Mouse (Mus musculus) hindbrain, embryonic 12.5 days (tissue): ENCODE measurements around the gene Dhrs11. TPM values are rescaled to one million over a fixed set of nuclear protein-coding genes. Genes with fewer than 3 reads are reported as not detected.
A peak's percentile ranks its signal among the peaks of the same experiment; 100 is the strongest.
"Not testable (repeated sequence)": the region's sequence is repeated elsewhere in the genome, so short reads cannot be mapped to it uniquely, and the experiment has no call there.

ENCODE experiments used
- ATAC-seq: fragments of 200-750 bp; cut with Nextera tagmentation; 2 replicates; pipeline ENCODE4 v1.8.0; 2017; ENCODE audit warnings: moderate TSS enrichment; ENCODE audit not compliant: low FRiP score
- H3K27ac ChIP-seq: fragments of 300-500 bp; sonication (generic); 2 replicates; pipeline ENCODE4 v1.5.1; 2016; ENCODE audit warnings: mild to moderate bottlenecking
- H3K27me3 ChIP-seq: fragments of 300-500 bp; sonication (generic); 2 replicates; pipeline ENCODE4 v1.6.1; 2016; ENCODE audit warnings: mild to moderate bottlenecking
- H3K36me3 ChIP-seq: fragments of 300-500 bp; sonication (generic); 2 replicates; pipeline ENCODE4 v1.6.1; 2016; ENCODE audit warnings: mild to moderate bottlenecking
- H3K4me1 ChIP-seq: fragments of 300-500 bp; sonication (generic); 2 replicates; pipeline ENCODE4 v1.6.1; 2016
- H3K4me2 ChIP-seq: fragments of 300-500 bp; sonication (generic); replicated peaks from 2 replicates; pipeline ENCODE4 v1.6.1; 2016; ENCODE audit warnings: mild to moderate bottlenecking
- H3K4me3 ChIP-seq: fragments of 300-500 bp; sonication (generic); 2 replicates; pipeline ENCODE4 v1.5.1; 2016; ENCODE audit warnings: mild to moderate bottlenecking
- H3K9ac ChIP-seq: fragments of 300-500 bp; sonication (generic); 2 replicates; pipeline ENCODE4 v1.6.1; 2016; ENCODE audit warnings: mild to moderate bottlenecking, moderate library complexity
- H3K9me3 ChIP-seq: fragments of 300-500 bp; sonication (generic); replicated peaks from 2 replicates; pipeline ENCODE4 v1.6.1; 2016; ENCODE audit warnings: mild to moderate bottlenecking
- WGBS: fragments of 180-500 bp; shearing (Covaris S2); methylation state at CpG from one replicate; pipeline ENCODE4 v1.1.7; 2016; 5-methylcytosine and 5-hydroxymethylcytosine counted together
- polyA plus RNA-seq: library from polyadenylated mRNA; unstranded; fragments of >200 nt; fragmentation: Nextera tagmentation; extraction: Ambion mirVana; gene quantifications from 2 replicates; pipeline ENCODE4 v1.2.1, GENCODE M21; 2016

Gene Dhrs11
- polyA plus RNA-seq, 1 experiment from 2014 or later = 9.1 TPM

GRCm38 (mm10) chr11:84847475-84848090 is 18.8 kb upstream of the Dhrs11 start:
- Histone ChIP-seq H3K4me3 (no peak overlapping the region), H3K27ac (no peak overlapping the region), H3K4me1 (no peaks in the 10 kb centered on the region), H3K9me3 (no peaks in the 10 kb centered on the region), H3K27me3 (no peaks in the 10 kb centered on the region), H3K9ac (no peak overlapping the region), H3K36me3 (peaks cover 54% of the 10 kb centered on the region), H3K4me2 (no peak overlapping the region)
- ATAC-seq = no peak
- 89% methylated on average over 7 of the region's 7 CpGs for WGBS

DNA sequence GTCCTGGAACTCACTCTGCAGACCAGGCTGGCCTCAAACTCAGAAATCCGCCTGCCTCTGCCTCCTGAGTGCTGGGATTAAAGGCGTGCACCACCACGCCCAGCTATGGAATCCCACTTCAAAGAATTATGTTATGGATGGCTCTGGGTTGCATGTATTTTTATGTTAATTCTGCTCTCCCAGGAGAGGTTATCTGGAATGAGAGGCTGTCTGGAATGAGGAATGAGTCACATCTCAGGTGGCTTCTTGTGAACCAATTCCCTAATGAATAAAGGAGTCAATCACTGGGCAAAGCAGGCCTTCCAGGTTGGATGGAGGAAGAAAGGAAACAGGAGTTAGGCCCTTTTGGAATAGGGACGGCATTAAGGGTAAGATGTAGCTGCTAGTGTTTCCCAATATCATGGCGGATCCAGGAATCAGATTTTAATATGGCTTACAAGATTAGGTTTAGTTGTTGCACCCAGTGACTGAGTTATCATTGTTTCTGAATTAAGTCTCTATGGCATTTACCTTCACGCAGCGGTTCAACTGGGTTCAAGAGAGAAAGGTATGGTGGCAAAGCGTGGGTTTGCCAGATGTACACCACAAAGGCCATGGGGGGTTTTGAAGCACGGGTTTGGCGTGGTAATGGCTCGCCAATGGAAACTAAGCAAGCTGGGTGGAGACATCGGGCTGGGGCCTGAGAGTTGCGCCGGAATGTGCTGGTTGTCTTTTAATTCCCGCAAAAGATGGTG is 18.1 kb upstream of the Dhrs11 start:
- H3K36me3 ChIP-seq = peaks cover 49% of the 10 kb centered on the region
- H3K27ac ChIP-seq = no peak overlapping the region
- ATAC-seq = no peak
- H3K4me2 ChIP-seq = no peak overlapping the region
- H3K9me3 ChIP-seq = no peaks in the 10 kb centered on the region
- H3K27me3 ChIP-seq = no peaks in the 10 kb centered on the region
- no peak overlapping the region for H3K4me3 ChIP-seq
- WGBS = 96% methylated on average over 15 of the region's 15 CpGs
- no peaks in the 10 kb centered on the region for H3K4me1 ChIP-seq
- H3K9ac ChIP-seq = no peak overlapping the region

- H3K9ac ChIP-seq = no peak overlapping the region
- no peaks in the 10 kb centered on the region for H3K4me1 ChIP-seq
- no peaks in the 10 kb centered on the region for H3K9me3 ChIP-seq
- WGBS = 89% methylated on average over 2 of the region's 2 CpGs
- no peaks in the 10 kb centered on the region for H3K27me3 ChIP-seq
- peaks cover 64% of the 10 kb centered on the region for H3K36me3 ChIP-seq
- H3K27ac ChIP-seq = no peak overlapping the region
- no peak overlapping the region for H3K4me2 ChIP-seq
- ATAC-seq = no peak
- no peak overlapping the region for H3K4me3 ChIP-seq
These were observed 10.5 kb upstream of the Dhrs11 start for GRCm38 (mm10) chr11:84839330-84839729.

DNA sequence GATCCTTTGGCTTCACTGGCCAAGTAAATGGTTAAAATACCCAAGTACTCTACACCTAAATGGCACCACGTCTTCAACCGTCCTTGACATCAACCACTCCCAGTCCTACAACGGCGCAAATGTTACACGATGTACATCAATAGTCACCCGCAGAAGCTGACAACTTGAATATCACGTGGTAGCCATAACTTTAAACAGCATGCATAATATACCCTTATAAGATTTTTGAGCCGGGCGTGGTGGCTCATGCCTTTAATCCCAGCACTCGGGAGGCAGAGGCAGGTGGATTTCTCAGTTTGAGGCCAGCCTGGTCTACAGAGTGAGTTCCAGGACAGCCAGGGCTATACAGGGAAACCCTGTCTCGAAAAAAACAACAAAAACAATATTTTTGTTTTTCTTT is 701 bp upstream of the Dhrs11 start:
- H3K27me3 ChIP-seq, ATAC-seq, H3K9ac ChIP-seq, H3K9me3 ChIP-seq: not testable (repeated sequence)
- Histone ChIP-seq H3K4me3 (peak overlapping the region; percentile 63), H3K4me1 (peaks cover 10% of the 10 kb centered on the region), H3K27ac (peak overlapping the region; percentile 12; the same call in 1 of the 2 replicates), H3K4me2 (peak overlapping the region; percentile 95), H3K36me3 (peaks cover 24% of the 10 kb centered on the region)
- 81% methylated on average over 11 of the region's 11 CpGs for WGBS

GRCm38 (mm10) chr11:84827901-84828503 is 792 bp downstream of the Dhrs11 start:
- peak overlapping the region; percentile 63 for H3K4me3 ChIP-seq
- H3K36me3 ChIP-seq = peaks cover 14% of the 10 kb centered on the region; the same call in 1 of the 2 replicates
- H3K27ac ChIP-seq = no peak overlapping the region
- no peak; the same call in 1 of the 2 replicates for ATAC-seq
- H3K27me3 ChIP-seq = no peaks in the 10 kb centered on the region
- peak overlapping the region; percentile 69 for H3K9ac ChIP-seq
- H3K4me1 ChIP-seq = peaks cover 10% of the 10 kb centered on the region
- peak overlapping the region; percentile 95 for H3K4me2 ChIP-seq
- 38% methylated on average over 3 of the region's 3 CpGs for WGBS
- H3K9me3 ChIP-seq = no peaks in the 10 kb centered on the region

DNA sequence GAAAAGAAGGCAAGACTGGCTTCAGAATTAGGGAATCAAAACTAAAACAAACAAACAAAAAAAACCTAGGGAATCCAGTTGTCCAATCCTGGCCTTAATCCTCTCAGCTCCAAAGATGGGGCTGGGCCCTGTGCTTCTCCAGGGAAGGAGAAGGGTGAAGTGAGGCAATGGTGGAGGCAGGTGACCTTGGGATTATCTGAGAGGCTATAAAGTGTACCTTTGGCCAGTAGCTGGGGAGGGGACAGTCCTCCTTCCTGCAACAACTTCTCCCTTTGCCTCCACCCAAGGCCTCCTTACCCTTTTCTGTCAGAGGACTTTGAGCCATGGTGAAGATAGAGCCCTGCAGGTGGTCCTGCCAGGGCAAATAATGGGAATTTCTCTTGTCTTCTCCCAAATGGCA is 1.3 kb downstream of the Dhrs11 start:
- Histone ChIP-seq H3K4me2 (no peak overlapping the region; the same call in 1 of the 2 replicates), H3K36me3 (peaks cover 9% of the 10 kb centered on the region; the same call in 1 of the 2 replicates), H3K9me3 (no peaks in the 10 kb centered on the region)

GRCm38 (mm10) chr11:84826185-84826584 is 2.6 kb downstream of the Dhrs11 start:
- H3K36me3 ChIP-seq = no peaks in the 10 kb centered on the region
- no peak overlapping the region for H3K9ac ChIP-seq
- 76% methylated on average over 3 of the region's 3 CpGs for WGBS
- H3K27me3 ChIP-seq = no peaks in the 10 kb centered on the region
- peaks cover 10% of the 10 kb centered on the region for H3K4me1 ChIP-seq
- H3K4me3 ChIP-seq = no peak overlapping the region
- no peaks in the 10 kb centered on the region for H3K9me3 ChIP-seq
- ATAC-seq = no peak
- no peak overlapping the region for H3K27ac ChIP-seq
- H3K4me2 ChIP-seq = no peak overlapping the region

More for the DNA sequence above, 1.3 kb downstream of the Dhrs11 start:
- ATAC-seq = no peak
- no peak overlapping the region for H3K4me3 ChIP-seq
- no peak overlapping the region for H3K9ac ChIP-seq
- no peaks in the 10 kb centered on the region for H3K27me3 ChIP-seq
- peaks cover 10% of the 10 kb centered on the region for H3K4me1 ChIP-seq
- no peak overlapping the region for H3K27ac ChIP-seq

DNA sequence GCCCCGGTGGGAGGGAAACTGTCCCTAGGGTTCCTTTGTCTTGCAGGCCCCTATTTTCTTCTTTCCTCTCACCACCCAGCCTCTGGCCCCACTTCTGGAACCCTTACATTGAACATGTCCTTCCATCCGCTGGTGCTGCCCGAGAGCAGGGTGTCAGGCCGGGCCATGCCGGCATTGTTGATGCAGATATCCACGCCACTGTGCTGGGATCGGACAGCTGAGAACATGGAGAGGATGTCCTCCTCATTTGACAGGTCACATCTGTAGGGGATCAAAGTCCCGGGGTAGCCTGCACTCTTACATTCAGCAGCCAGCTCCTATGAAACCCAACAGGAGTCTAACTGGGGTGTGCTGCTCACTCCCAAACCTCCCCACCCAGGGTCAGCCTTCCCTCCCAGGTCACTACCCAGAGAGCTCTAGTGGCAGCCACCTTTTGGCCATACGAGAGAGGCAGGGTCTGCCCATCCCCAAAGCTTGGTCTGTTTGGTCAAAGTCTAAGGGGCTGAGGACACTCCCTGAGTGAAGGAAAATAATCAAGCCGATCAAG is 3.5 kb downstream of the Dhrs11 start:
- H3K9ac ChIP-seq = no peak overlapping the region
- no peaks in the 10 kb centered on the region for H3K27me3 ChIP-seq
- H3K4me2 ChIP-seq = no peak overlapping the region
- H3K27ac ChIP-seq = no peak overlapping the region
- 91% methylated on average over 10 of the region's 10 CpGs for WGBS
- peaks cover 10% of the 10 kb centered on the region for H3K4me1 ChIP-seq
- H3K9me3 ChIP-seq = no peaks in the 10 kb centered on the region
- H3K36me3 ChIP-seq = no peaks in the 10 kb centered on the region
- H3K4me3 ChIP-seq = no peak overlapping the region
- ATAC-seq = no peak

- H3K4me1 ChIP-seq = peaks cover 5% of the 10 kb centered on the region; the same call in 1 of the 2 replicates
- H3K27me3 ChIP-seq = no peaks in the 10 kb centered on the region
- H3K36me3 ChIP-seq = no peaks in the 10 kb centered on the region
- no peak overlapping the region for H3K27ac ChIP-seq
- no peak overlapping the region for H3K4me3 ChIP-seq
- H3K9me3 ChIP-seq = no peaks in the 10 kb centered on the region
- H3K4me2 ChIP-seq = no peak overlapping the region
- H3K9ac ChIP-seq = no peak overlapping the region
- no peak for ATAC-seq
- 73% methylated on average over 10 of the region's 10 CpGs for WGBS
These were observed 5.3 kb downstream of the Dhrs11 start for GRCm38 (mm10) chr11:84823484-84823897.

DNA sequence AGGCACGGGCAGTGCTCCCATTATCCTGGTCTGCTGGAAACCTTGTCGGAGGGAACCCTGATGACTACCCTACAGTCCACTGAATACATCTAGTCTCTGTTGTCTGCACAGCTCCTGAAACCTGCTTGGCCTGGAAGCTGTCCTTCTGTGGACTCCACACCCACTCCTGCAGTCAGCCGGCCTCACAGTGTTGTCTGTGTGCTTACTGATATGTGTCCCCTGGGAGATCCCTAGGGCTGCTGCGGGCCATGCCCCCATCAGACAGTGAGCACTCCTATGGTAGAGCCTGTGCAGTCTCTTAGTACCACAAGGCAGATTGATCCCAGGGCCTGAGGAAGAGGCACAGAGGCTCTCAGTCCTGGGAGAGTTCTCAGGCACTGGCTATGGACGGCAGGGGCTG is 6.3 kb downstream of the Dhrs11 start:
- Histone ChIP-seq H3K9me3 (no peaks in the 10 kb centered on the region), H3K27ac (no peak overlapping the region), H3K4me1 (peaks cover 4% of the 10 kb centered on the region), H3K4me2 (no peak overlapping the region), H3K9ac (no peak overlapping the region), H3K4me3 (no peak overlapping the region), H3K36me3 (no peaks in the 10 kb centered on the region), H3K27me3 (no peaks in the 10 kb centered on the region)
- no peak for ATAC-seq
- 91% methylated on average over 5 of the region's 5 CpGs for WGBS

DNA sequence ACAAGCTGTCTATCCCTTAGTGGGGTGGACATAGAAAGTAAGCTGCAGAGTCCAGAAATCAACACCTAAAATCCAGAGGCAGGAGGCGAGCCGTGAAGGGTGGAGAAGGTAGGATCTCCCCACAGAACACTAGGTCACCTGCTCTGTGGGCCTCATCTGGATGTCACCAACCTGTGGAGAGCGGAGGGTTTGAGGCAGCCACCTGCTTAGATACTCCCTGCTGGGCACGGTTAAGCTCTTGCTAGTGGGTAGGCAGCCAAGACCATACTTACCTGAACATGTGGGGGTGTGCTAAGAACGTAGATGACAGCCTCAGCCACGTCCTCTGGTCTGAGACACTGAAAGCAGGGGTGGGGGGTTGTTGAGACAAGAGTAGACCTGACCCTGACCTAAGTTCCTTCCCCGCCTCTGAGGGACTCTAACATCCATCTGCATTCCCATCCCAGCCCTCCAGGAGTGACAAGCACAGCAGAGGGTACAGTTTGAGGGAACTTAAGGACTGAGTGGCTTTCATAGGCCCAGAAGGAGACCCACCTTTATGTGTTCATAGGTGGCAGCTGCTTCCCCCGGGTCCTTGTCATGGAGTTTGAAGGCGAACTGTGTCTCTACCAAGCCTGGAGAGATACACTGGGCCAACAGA is 7.5 kb downstream of the Dhrs11 start:
- ATAC-seq = no peak
- no peaks in the 10 kb centered on the region for H3K36me3 ChIP-seq
- H3K4me3 ChIP-seq = no peak overlapping the region
- 90% methylated on average over 9 of the region's 9 CpGs for WGBS
- H3K9me3 ChIP-seq = no peaks in the 10 kb centered on the region
- no peak overlapping the region for H3K4me2 ChIP-seq
- H3K4me1 ChIP-seq = peaks cover 4% of the 10 kb centered on the region
- no peaks in the 10 kb centered on the region for H3K27me3 ChIP-seq
- no peak overlapping the region for H3K9ac ChIP-seq
- H3K27ac ChIP-seq = no peak overlapping the region
